Mouse (Mus musculus): Measurements from ENCODE around the gene Gm6588. TPM values are rescaled to one million over a fixed set of nuclear protein-coding genes. Genes with fewer than 3 reads are reported as not detected.

The Gm6588 gene
- polyA plus RNA-seq, 1 experiment from 2014 or later = 0.08 TPM

GRCm38 (mm10) chr5:112428944-112429343, 20.3 kb upstream of the Gm6588 start:
- H3K4me3 ChIP-seq = no peak overlapping the region
- no peaks in the 10 kb centered on the region for H3K9me3 ChIP-seq
- no peak overlapping the region for H3K9ac ChIP-seq
- no peak overlapping the region for H3K27ac ChIP-seq
- peaks cover 13% of the 10 kb centered on the region for H3K4me1 ChIP-seq
- ATAC-seq (ENCODE audit: insufficient number of reproducible peaks, low FRiP score, low TSS enrichment, low read depth) = no peak
- 13% methylated on average over 19 of the region's 19 CpGs for WGBS
- H3K4me2 ChIP-seq = peak overlapping the region; percentile 27; the same call in 1 of the 2 replicates
- peaks cover 39% of the 10 kb centered on the region for H3K27me3 ChIP-seq
- H3K36me3 ChIP-seq = no peaks in the 10 kb centered on the region

DNA sequence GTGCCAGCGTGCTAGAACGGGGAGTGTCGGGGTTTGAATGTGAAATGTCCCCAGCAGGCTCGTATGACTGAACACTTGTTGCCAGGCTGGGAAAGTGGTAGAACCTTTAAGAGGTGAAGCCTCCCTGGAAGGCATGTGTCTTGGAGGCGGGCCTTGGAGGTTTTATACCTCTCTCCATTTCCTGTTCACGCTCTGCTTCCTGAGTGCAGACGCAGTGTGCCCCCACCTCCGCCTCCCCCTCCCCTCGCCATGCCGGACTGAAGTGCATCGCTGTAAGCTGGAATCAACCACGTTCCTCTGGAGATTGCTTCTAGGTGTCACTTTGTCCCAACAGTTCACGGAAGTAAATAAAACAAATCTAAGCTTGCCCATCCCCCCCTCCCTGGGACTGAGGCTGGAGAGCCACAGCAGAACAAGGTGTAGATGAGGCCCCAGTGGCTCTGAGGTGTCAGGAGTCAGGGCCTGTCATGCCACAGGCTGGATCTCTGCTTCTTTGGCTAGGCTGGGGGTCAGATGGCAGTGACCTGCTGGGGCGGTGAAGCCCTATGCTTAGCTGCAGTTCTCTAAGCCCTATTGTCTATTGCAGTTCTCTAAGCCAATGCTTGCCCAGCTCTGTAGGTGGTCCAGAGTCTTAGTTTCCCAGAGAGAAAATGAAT, 18.0 kb upstream of the Gm6588 start:
- Histone ChIP-seq H3K36me3 (no peaks in the 10 kb centered on the region), H3K27me3 (peaks cover 31% of the 10 kb centered on the region), H3K9ac (no peak overlapping the region), H3K4me3 (peak overlapping the region; percentile 3; the same call in 1 of the 2 replicates), H3K9me3 (no peaks in the 10 kb centered on the region), H3K4me1 (peaks cover 13% of the 10 kb centered on the region), H3K4me2 (peak overlapping the region; percentile 30), H3K27ac (no peak overlapping the region)
- ATAC-seq (ENCODE audit: insufficient number of reproducible peaks, low FRiP score, low TSS enrichment, low read depth) = no peak
- 17% methylated on average over 14 of the region's 14 CpGs for WGBS

- Histone ChIP-seq H3K4me3 (no peak overlapping the region), H3K27me3 (peaks cover 24% of the 10 kb centered on the region), H3K9ac (no peak overlapping the region), H3K4me1 (peaks cover 13% of the 10 kb centered on the region), H3K4me2 (no peak overlapping the region), H3K27ac (no peak overlapping the region), H3K9me3 (no peaks in the 10 kb centered on the region), H3K36me3 (no peaks in the 10 kb centered on the region)
- no peak for ATAC-seq (ENCODE audit: insufficient number of reproducible peaks, low FRiP score, low TSS enrichment, low read depth)
- 83% methylated on average over 5 of the region's 5 CpGs for WGBS
Measured at GRCm38 (mm10) chr5:112432033-112432432, 17.2 kb upstream of the Gm6588 start.

GRCm38 (mm10) chr5:112433004-112433403, 16.2 kb upstream of the Gm6588 start:
- Histone ChIP-seq H3K4me3 (no peak overlapping the region), H3K4me2 (no peak overlapping the region), H3K4me1 (peaks cover 13% of the 10 kb centered on the region), H3K36me3 (no peaks in the 10 kb centered on the region), H3K9me3 (no peaks in the 10 kb centered on the region), H3K27ac (no peak overlapping the region), H3K27me3 (peaks cover 24% of the 10 kb centered on the region), H3K9ac (no peak overlapping the region)
- ATAC-seq (ENCODE audit: insufficient number of reproducible peaks, low FRiP score, low TSS enrichment, low read depth) = no peak
- WGBS = 2% methylated on average over 8 of the region's 8 CpGs

- Histone ChIP-seq H3K4me2 (no peak overlapping the region), H3K9ac (no peak overlapping the region), H3K27ac (no peak overlapping the region), H3K36me3 (no peaks in the 10 kb centered on the region), H3K4me1 (no peaks in the 10 kb centered on the region), H3K9me3 (no peaks in the 10 kb centered on the region), H3K4me3 (no peak overlapping the region), H3K27me3 (peaks cover 12% of the 10 kb centered on the region)
- 36% methylated on average over 10 of the region's 10 CpGs for WGBS
- no peak for ATAC-seq (ENCODE audit: insufficient number of reproducible peaks, low FRiP score, low TSS enrichment, low read depth)
Measured at GRCm38 (mm10) chr5:112438535-112438934, 10.7 kb upstream of the Gm6588 start.

GRCm38 (mm10) chr5:112453088-112453487, 3.9 kb downstream of the Gm6588 start:
- H3K9me3 ChIP-seq = no peaks in the 10 kb centered on the region
- H3K36me3 ChIP-seq = no peaks in the 10 kb centered on the region
- H3K27me3 ChIP-seq = no peaks in the 10 kb centered on the region
- no peak overlapping the region for H3K4me3 ChIP-seq
- no peak overlapping the region for H3K9ac ChIP-seq
- no peaks in the 10 kb centered on the region for H3K4me1 ChIP-seq
- ATAC-seq (ENCODE audit: insufficient number of reproducible peaks, low FRiP score, low TSS enrichment, low read depth) = no peak
- H3K27ac ChIP-seq = no peak overlapping the region
- WGBS = 76% methylated on average over 9 of the region's 9 CpGs
- no peak overlapping the region for H3K4me2 ChIP-seq

GRCm38 (mm10) chr5:112454966-112455555, 5.8 kb downstream of the Gm6588 start:
- H3K9ac ChIP-seq = no peak overlapping the region
- H3K27ac ChIP-seq = no peak overlapping the region
- 67% methylated on average over 12 of the region's 12 CpGs for WGBS
- no peaks in the 10 kb centered on the region for H3K9me3 ChIP-seq
- no peak overlapping the region for H3K4me2 ChIP-seq
- H3K4me1 ChIP-seq = no peaks in the 10 kb centered on the region
- H3K4me3 ChIP-seq = no peak overlapping the region
- peaks cover 4% of the 10 kb centered on the region; the same call in 1 of the 2 replicates for H3K27me3 ChIP-seq
- ATAC-seq (ENCODE audit: insufficient number of reproducible peaks, low FRiP score, low TSS enrichment, low read depth) = no peak
- no peaks in the 10 kb centered on the region for H3K36me3 ChIP-seq

- H3K4me1 ChIP-seq = no peaks in the 10 kb centered on the region
- 66% methylated on average over 3 of the region's 3 CpGs for WGBS
Measured at GRCm38 (mm10) chr5:112459903-112460302, 10.7 kb downstream of the Gm6588 start.

DNA sequence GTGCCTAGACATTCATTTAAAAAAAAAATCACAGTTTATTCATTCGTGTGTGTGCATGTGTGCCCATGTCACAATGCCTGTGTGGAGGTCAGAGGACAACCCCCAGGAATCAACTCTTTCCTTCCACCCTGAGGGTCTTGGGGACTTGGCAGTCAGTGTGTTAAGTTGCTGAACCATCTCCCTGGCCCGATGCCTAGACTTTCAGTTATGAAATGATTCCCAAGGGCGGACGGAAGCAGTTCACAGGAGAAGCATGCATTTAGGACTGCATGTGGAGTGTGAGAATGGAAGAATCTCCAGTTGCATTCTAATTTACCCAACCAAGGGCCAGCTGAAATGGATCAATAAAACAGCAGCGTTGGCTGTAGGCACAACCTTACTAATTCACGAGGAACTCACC, 17.1 kb downstream of the Gm6588 start:
- WGBS = 44% methylated on average over 6 of the region's 6 CpGs

More at GRCm38 (mm10) chr5:112459903-112460302, 10.7 kb downstream of the Gm6588 start:
- Histone ChIP-seq H3K27me3 (peaks cover 11% of the 10 kb centered on the region; the same call in 1 of the 2 replicates), H3K9ac (no peak overlapping the region), H3K4me2 (no peak overlapping the region), H3K9me3 (no peaks in the 10 kb centered on the region), H3K4me3 (no peak overlapping the region), H3K36me3 (no peaks in the 10 kb centered on the region), H3K27ac (no peak overlapping the region)
- ATAC-seq (ENCODE audit: insufficient number of reproducible peaks, low FRiP score, low TSS enrichment, low read depth) = no peak

GRCm38 (mm10) chr5:112468986-112469581, 19.9 kb downstream of the Gm6588 start:
- Histone ChIP-seq H3K4me2 (no peak overlapping the region), H3K27ac (no peak overlapping the region), H3K4me3 (no peak overlapping the region), H3K9me3 (no peaks in the 10 kb centered on the region), H3K27me3 (peaks cover 4% of the 10 kb centered on the region; the same call in 1 of the 2 replicates), H3K36me3 (no peaks in the 10 kb centered on the region), H3K4me1 (0 out of 2 replicates have a peak, but pooled peaks cover 6% of the 10 kb centered on the region), H3K9ac (no peak overlapping the region)
- WGBS = 71% methylated on average over 4 of the region's 4 CpGs
- ATAC-seq (ENCODE audit: insufficient number of reproducible peaks, low FRiP score, low TSS enrichment, low read depth) = no peak

More for the DNA sequence above, 17.1 kb downstream of the Gm6588 start:
- Histone ChIP-seq H3K27me3 (peaks cover 6% of the 10 kb centered on the region; the same call in 1 of the 2 replicates), H3K4me3 (no peak overlapping the region), H3K9ac (no peak overlapping the region), H3K27ac (no peak overlapping the region), H3K4me2 (no peak overlapping the region), H3K4me1 (0 out of 2 replicates have a peak, but pooled peaks cover 6% of the 10 kb centered on the region), H3K9me3 (no peaks in the 10 kb centered on the region), H3K36me3 (no peaks in the 10 kb centered on the region)
- no peak for ATAC-seq (ENCODE audit: insufficient number of reproducible peaks, low FRiP score, low TSS enrichment, low read depth)

GRCm38 (mm10) chr5:112470144-112470543, 20.9 kb downstream of the Gm6588 start:
- Histone ChIP-seq H3K27ac (no peak overlapping the region), H3K4me1 (0 out of 2 replicates have a peak, but pooled peaks cover 6% of the 10 kb centered on the region), H3K9me3 (no peaks in the 10 kb centered on the region), H3K9ac (no peak overlapping the region), H3K4me2 (no peak overlapping the region), H3K27me3 (peaks cover under 1% of the 10 kb centered on the region; the same call in 1 of the 2 replicates), H3K36me3 (no peaks in the 10 kb centered on the region), H3K4me3 (no peak overlapping the region)
- ATAC-seq (ENCODE audit: insufficient number of reproducible peaks, low FRiP score, low TSS enrichment, low read depth) = no peak
- 76% methylated on average over 6 of the region's 6 CpGs for WGBS

GRCm38 (mm10) chr5:112473453-112473852, 24.2 kb downstream of the Gm6588 start:
- WGBS = 57% methylated on average over 6 of the region's 6 CpGs
- Histone ChIP-seq H3K4me3 (no peak overlapping the region), H3K9ac (no peak overlapping the region)

More at GRCm38 (mm10) chr5:112473453-112473852, 24.2 kb downstream of the Gm6588 start:
- Histone ChIP-seq H3K27me3 (no peaks in the 10 kb centered on the region), H3K4me1 (no peaks in the 10 kb centered on the region), H3K4me2 (no peak overlapping the region), H3K36me3 (no peaks in the 10 kb centered on the region), H3K9me3 (no peaks in the 10 kb centered on the region), H3K27ac (no peak overlapping the region)
- no peak for ATAC-seq (ENCODE audit: insufficient number of reproducible peaks, low FRiP score, low TSS enrichment, low read depth)

Measured in limb, embryonic 15.5 days (tissue).